Mouse (Mus musculus) myocyte (in vitro differentiated cells): ENCODE measurements at regions not wholly inside any gene's neighbourhood (a gene's known extent, or its start where the extent isn't known, plus 50 kb on each side); places are given as distances from the start of the nearest gene placed in this dataset.

Source experiments
- E2F4 ChIP-seq: IDR thresholded peaks from one replicate; pipeline ENCODE4 v1.6.1; 2011; ENCODE audit warnings: mild to moderate bottlenecking, control low read depth, moderate library complexity; ENCODE audit not compliant: insufficient read depth
- POLR2A ChIP-seq: IDR thresholded peaks from one replicate; pipeline ENCODE4 v1.6.1; 2011; ENCODE audit warnings: low read depth, mild to moderate bottlenecking, control low read depth, moderate library complexity; ENCODE audit not compliant: insufficient read length

GRCm38 (mm10) chr2:146575610-146576297 is 63.6 kb upstream of the Ralgapa2 start:
- TF ChIP-seq POLR2A (no peak), E2F4 (no peak)
